Mouse (Mus musculus): Measurements from ENCODE around the gene Pick1.

- TF ChIP-seq GATA1 (IDR thresholded peaks at IDR 0.05; ENCODE audit: borderline replicate concordance, low read length) (no peak), FLI1 (IDR thresholded peaks at IDR 0.05; ENCODE audit: low read length) (no peak)
Observed at GRCm38 (mm10) chr15:79187819-79188218, 41.2 kb upstream of the Pick1 start.

All from megakaryocyte, embryonic 14.5 days (primary cell).